ENCODE assay signal across 10 mouse cellular contexts in the genomic region with DNA sequence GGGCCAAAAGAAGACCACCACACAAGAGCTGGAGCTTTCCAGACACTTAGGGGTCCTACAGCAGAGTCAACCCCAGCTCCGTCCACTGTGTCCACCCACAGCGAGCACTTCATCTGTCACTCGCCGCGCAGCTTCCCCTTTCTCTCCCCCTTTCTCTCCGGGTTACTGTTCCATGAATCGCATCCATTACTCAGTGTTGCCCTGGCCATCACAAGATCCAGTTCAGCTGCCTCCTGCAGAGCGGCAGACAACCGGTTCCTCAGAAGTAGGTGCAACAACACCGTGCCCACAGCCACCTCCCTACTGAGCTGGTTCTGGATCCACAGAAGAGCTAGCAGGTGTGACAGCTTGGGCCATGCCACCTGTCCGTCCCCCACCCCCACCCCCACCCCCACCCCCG.
DNase-seq lines count a peak whose midpoint lies in the region; ATAC-seq and TF ChIP-seq lines count a peak whose summit lies in the region.
"Had no signal": no experiment of that assay in that cellular context is flagged by ENCODE, and none has a peak within 500 bp of the region (broad histone marks: within the 10 kb centered on the region; RNA-seq: fewer than 3 reads in every experiment).

No protein-coding gene starts in this region.

- no peak overlapping the region for H3K9ac ChIP-seq in heart, postnatal 0 days (replicated peaks; ENCODE audit: low read depth, low read length)
- H3K9ac ChIP-seq in limb, embryonic 15.5 days = no peak overlapping the region
- H3K9ac ChIP-seq: liver, embryonic 15.5 days had no signal

- peaks cover 9% of the 10 kb centered on the region; the same call in 1 of the 2 replicates for H3K27me3 ChIP-seq in heart, postnatal 0 days (ENCODE audit: control insufficient read depth, insufficient read depth, low read length)
- H3K27me3 ChIP-seq in limb, embryonic 15.5 days = no peaks in the 10 kb centered on the region

- no peak for ATAC-seq in heart, postnatal 0 days (ENCODE audit: insufficient read depth, low read depth)
- no peak for ATAC-seq in limb, embryonic 15.5 days (ENCODE audit: insufficient number of reproducible peaks, low FRiP score, low TSS enrichment, low read depth)
- no peak for ATAC-seq in megakaryocyte-erythroid progenitor cell, adult 5-6 weeks (replicated peaks; ENCODE audit: low FRiP score, low TSS enrichment, poor library complexity, severe bottlenecking)

- TF ChIP-seq CTCF in heart, postnatal 0 days (IDR thresholded peaks at IDR 0.05; ENCODE audit: low read depth) = no peak
- TF ChIP-seq CTCF in embryonic fibroblast, embryonic 13.5 days (IDR thresholded peaks at IDR 0.05; ENCODE audit: borderline replicate concordance, insufficient read depth, low read length) = no peak

- H3K4me2 ChIP-seq in heart, postnatal 0 days (ENCODE audit: low read depth, low read length) = peak overlapping the region; percentile 23; the same call in 1 of the 2 replicates
- H3K4me2 ChIP-seq in limb, embryonic 15.5 days = peak overlapping the region; percentile 86
- H3K4me2 ChIP-seq: liver, embryonic 15.5 days had no signal

- no peaks in the 10 kb centered on the region for H3K36me3 ChIP-seq in heart, postnatal 0 days (replicated peaks; ENCODE audit: control insufficient read depth, insufficient read depth, low read length)
- H3K36me3 ChIP-seq in limb, embryonic 15.5 days = no peaks in the 10 kb centered on the region
- H3K36me3 ChIP-seq: liver, embryonic 15.5 days had no signal

- no peaks in the 10 kb centered on the region for H3K9me3 ChIP-seq in heart, postnatal 0 days (replicated peaks; ENCODE audit: control insufficient read depth, low read length)
- no peaks in the 10 kb centered on the region for H3K9me3 ChIP-seq in limb, embryonic 15.5 days
- H3K9me3 ChIP-seq: liver, embryonic 15.5 days had no signal

- H3K27ac ChIP-seq in heart, postnatal 0 days (ENCODE audit: low read depth) = no peak overlapping the region
- H3K27ac ChIP-seq in embryonic fibroblast, embryonic 13.5 days (ENCODE audit: insufficient read depth, low read length) = no peak overlapping the region
- 0 out of 2 replicates have a peak overlapping the region, but pooled peaks have one; percentile 47 for H3K27ac ChIP-seq in limb, embryonic 15.5 days
- H3K27ac ChIP-seq: liver, embryonic 15.5 days had no signal

- H3K4me1 ChIP-seq in heart, postnatal 0 days (ENCODE audit: control insufficient read depth, insufficient read depth) = 0 out of 2 replicates have a peak, but pooled peaks cover 12% of the 10 kb centered on the region
- H3K4me1 ChIP-seq in embryonic fibroblast, embryonic 13.5 days (ENCODE audit: control insufficient read depth, insufficient read depth, low read length) = no peaks in the 10 kb centered on the region
- H3K4me1 ChIP-seq in limb, embryonic 15.5 days = peaks cover 31% of the 10 kb centered on the region; the same call in 1 of the 2 replicates

- no peak overlapping the region for H3K4me3 ChIP-seq in heart, postnatal 0 days (ENCODE audit: low read depth, low read length)
- 0 out of 2 replicates have a peak overlapping the region, but pooled peaks have one; percentile 3 for H3K4me3 ChIP-seq in embryonic fibroblast, embryonic 13.5 days (ENCODE audit: insufficient read depth, low read length)
- peak overlapping the region; percentile 54 for H3K4me3 ChIP-seq in limb, embryonic 15.5 days
- H3K4me3 ChIP-seq: liver, embryonic 15.5 days had no signal

- TF ChIP-seq EP300 in heart, postnatal 0 days (IDR thresholded peaks at IDR 0.05; ENCODE audit: low read depth) = no peak

- no peak for DNase-seq in heart, postnatal 0 days (ENCODE audit: low spot score)
- DNase-seq in heart, postnatal 14 days = no peak
- peak; percentile 81 to 85 for DNase-seq in cerebellum, adult 18-20 months
- DNase-seq in lung, postnatal 4 days = no peak
- DNase-seq in spleen, postnatal 36 days (ENCODE audit: low spot score in 2 of 2) = no peak
- DNase-seq: gastrocnemius, postnatal 25 days had no signal

- intact Hi-C loops in heart, postnatal 14 days (cut with DNase I) = no loop called here

- no peak for TF ChIP-seq POLR2A in embryonic fibroblast, embryonic 13.5 days (IDR thresholded peaks at IDR 0.05; ENCODE audit: low read depth, low read length)

- WGBS in heart, postnatal 0 days = 45% methylated on average over 12 of the region's 12 CpGs
- WGBS in limb, embryonic 15.5 days = 31% methylated on average over 12 of the region's 12 CpGs

Comparison
In these comparisons a context has a peak if more than half of its experiments do, and no peak if none do; other contexts are left out.
1. DNase-seq: peak in cerebellum, adult 18-20 months (2 of 2); none in heart, postnatal 0 days (single experiment), heart, postnatal 14 days (0 of 2), lung, postnatal 4 days (0 of 2) and spleen, postnatal 36 days (0 of 2).